Mouse (Mus musculus): ENCODE measurements around the gene 1700003E16Rik. TPM values are rescaled to one million over a fixed set of nuclear protein-coding genes. Genes with fewer than 3 reads are reported as not detected.
"Not testable (repeated sequence)": the region's sequence is repeated elsewhere in the genome, so short reads cannot be mapped to it uniquely, and the experiment has no call there.

The 1700003E16Rik gene
- polyA plus RNA-seq, 1 experiment, result 8.1 TPM

- WGBS, result 91% methylated on average over 12 of the region's 12 CpGs
- Histone ChIP-seq H3K27ac (ENCODE audit: insufficient read depth, low read length) (no peak overlapping the region), H3K4me3 (replicated peaks; ENCODE audit: insufficient read depth, low read depth, low read length) (no peak overlapping the region), H3K4me1 (ENCODE audit: control insufficient read depth, insufficient read depth, low read length) (no peaks in the 10 kb centered on the region), H3K27me3 (ENCODE audit: control insufficient read depth, insufficient read depth, low read length) (no peaks in the 10 kb centered on the region)
- DNase-seq, result no peak
- TF ChIP-seq POLR2A (IDR thresholded peaks at IDR 0.05; ENCODE audit: borderline replicate concordance, insufficient read depth, low read length), result no peak
- TF ChIP-seq CTCF (IDR thresholded peaks at IDR 0.05; ENCODE audit: borderline replicate concordance, insufficient read depth, low read depth, low read length), result no peak
Measured at GRCm38 (mm10) chr6:83153038-83153437, 3.2 kb upstream of the 1700003E16Rik start.

GRCm38 (mm10) chr6:83153485-83153884 lies 2.7 kb upstream of the 1700003E16Rik start:
- no peak for TF ChIP-seq POLR2A (IDR thresholded peaks at IDR 0.05; ENCODE audit: borderline replicate concordance, insufficient read depth, low read length)
- 77% methylated on average over 5 of the region's 5 CpGs for WGBS
- no peak overlapping the region for H3K27ac ChIP-seq (ENCODE audit: insufficient read depth, low read length)

DNA sequence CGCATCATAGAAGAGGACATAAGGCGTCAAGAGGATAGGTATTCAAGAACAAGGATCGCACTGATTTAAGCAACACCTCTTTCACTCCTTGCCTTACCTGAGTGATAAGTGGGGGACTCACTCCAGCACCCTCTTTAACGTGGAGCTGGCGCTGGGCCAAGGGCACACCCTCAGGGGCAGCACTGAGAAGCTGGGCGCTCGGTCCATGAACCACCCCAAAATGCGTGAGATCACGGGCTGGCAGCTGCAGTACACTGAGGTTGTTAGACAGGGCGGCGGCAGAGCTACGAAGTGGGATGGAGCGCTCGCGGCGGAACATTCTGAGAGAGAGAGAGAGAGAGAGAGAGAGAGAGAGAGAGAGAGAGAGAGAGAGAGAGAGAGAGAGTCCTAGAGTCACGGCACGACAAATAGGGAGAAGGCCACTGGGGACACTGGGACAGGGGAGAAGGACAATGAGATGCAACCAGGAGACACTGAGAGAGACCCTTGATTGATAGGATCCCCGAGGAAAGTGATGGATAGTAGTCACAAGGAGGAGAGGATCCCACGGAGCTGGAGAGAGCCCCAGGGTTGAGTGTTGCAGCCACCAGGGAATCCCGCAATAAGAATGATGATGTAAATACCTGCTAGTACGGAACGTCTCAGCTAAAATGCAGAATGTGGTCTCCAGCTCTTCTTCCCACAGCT lies 509 bp upstream of the 1700003E16Rik start:
- no peaks in the 10 kb centered on the region for H3K27me3 ChIP-seq (ENCODE audit: control insufficient read depth, insufficient read depth, low read length)
- DNase-seq, result peak; percentile 36 to 46
- peak overlapping the region; percentile 89 for H3K4me3 ChIP-seq (replicated peaks; ENCODE audit: insufficient read depth, low read depth, low read length)
- no peak for TF ChIP-seq POLR2A (IDR thresholded peaks at IDR 0.05; ENCODE audit: borderline replicate concordance, insufficient read depth, low read length)
- TF ChIP-seq CTCF (IDR thresholded peaks at IDR 0.05; ENCODE audit: borderline replicate concordance, insufficient read depth, low read depth, low read length), result no peak
- H3K4me1 ChIP-seq (ENCODE audit: control insufficient read depth, insufficient read depth, low read length), result no peaks in the 10 kb centered on the region
- no peak overlapping the region for H3K27ac ChIP-seq (ENCODE audit: insufficient read depth, low read length)
- 8% methylated on average over 23 of the region's 23 CpGs for WGBS

More at GRCm38 (mm10) chr6:83153485-83153884, 2.7 kb upstream of the 1700003E16Rik start:
- DNase-seq, result no peak
- Histone ChIP-seq H3K4me1 (ENCODE audit: control insufficient read depth, insufficient read depth, low read length) (no peaks in the 10 kb centered on the region), H3K27me3 (ENCODE audit: control insufficient read depth, insufficient read depth, low read length) (no peaks in the 10 kb centered on the region), H3K4me3 (replicated peaks; ENCODE audit: insufficient read depth, low read depth, low read length) (no peak overlapping the region)

GRCm38 (mm10) chr6:83159456-83159855 lies 3.3 kb downstream of the 1700003E16Rik start:
- peak; percentile 1; the same call in 1 of the 2 replicates for TF ChIP-seq CTCF (IDR thresholded peaks at IDR 0.05; ENCODE audit: borderline replicate concordance, insufficient read depth, low read depth, low read length)
- H3K4me1 ChIP-seq (ENCODE audit: control insufficient read depth, insufficient read depth, low read length); H3K27ac ChIP-seq (ENCODE audit: insufficient read depth, low read length); DNase-seq; H3K4me3 ChIP-seq (replicated peaks; ENCODE audit: insufficient read depth, low read depth, low read length); H3K27me3 ChIP-seq (ENCODE audit: control insufficient read depth, insufficient read depth, low read length): not testable (repeated sequence)
- WGBS, result 21% methylated on average over 3 of the region's 3 CpGs

DNA sequence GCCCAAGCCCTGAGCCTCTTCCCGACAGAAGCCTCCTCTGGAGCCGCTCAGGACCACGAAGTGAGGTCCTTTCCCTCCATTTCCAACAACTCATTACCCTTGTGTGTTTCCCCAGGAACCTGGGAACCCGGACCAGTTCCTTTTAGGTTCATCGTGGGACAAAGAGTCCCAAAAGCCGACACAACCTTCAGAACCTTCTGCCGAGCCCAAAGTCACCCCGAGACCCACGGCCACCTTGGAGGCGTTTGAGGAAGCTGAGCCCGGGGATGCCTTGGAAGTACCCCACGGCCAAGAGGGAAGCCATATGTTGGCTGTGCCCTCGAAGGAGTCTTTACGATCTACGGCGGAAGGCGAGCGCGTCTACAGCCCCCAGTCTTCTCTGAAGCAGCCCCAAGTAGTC lies 5.2 kb downstream of the 1700003E16Rik start:
- 18% methylated on average over 19 of the region's 19 CpGs for WGBS
- no peak for DNase-seq
- no peak overlapping the region for H3K27ac ChIP-seq (ENCODE audit: insufficient read depth, low read length)
- TF ChIP-seq POLR2A (IDR thresholded peaks at IDR 0.05; ENCODE audit: borderline replicate concordance, insufficient read depth, low read length) (no peak), CTCF (IDR thresholded peaks at IDR 0.05; ENCODE audit: borderline replicate concordance, insufficient read depth, low read depth, low read length) (no peak)
- H3K27me3 ChIP-seq (ENCODE audit: control insufficient read depth, insufficient read depth, low read length), result no peaks in the 10 kb centered on the region
- H3K4me3 ChIP-seq (replicated peaks; ENCODE audit: insufficient read depth, low read depth, low read length), result no peak overlapping the region
- H3K4me1 ChIP-seq (ENCODE audit: control insufficient read depth, insufficient read depth, low read length), result 0 out of 2 replicates have a peak, but pooled peaks cover 7% of the 10 kb centered on the region

DNA sequence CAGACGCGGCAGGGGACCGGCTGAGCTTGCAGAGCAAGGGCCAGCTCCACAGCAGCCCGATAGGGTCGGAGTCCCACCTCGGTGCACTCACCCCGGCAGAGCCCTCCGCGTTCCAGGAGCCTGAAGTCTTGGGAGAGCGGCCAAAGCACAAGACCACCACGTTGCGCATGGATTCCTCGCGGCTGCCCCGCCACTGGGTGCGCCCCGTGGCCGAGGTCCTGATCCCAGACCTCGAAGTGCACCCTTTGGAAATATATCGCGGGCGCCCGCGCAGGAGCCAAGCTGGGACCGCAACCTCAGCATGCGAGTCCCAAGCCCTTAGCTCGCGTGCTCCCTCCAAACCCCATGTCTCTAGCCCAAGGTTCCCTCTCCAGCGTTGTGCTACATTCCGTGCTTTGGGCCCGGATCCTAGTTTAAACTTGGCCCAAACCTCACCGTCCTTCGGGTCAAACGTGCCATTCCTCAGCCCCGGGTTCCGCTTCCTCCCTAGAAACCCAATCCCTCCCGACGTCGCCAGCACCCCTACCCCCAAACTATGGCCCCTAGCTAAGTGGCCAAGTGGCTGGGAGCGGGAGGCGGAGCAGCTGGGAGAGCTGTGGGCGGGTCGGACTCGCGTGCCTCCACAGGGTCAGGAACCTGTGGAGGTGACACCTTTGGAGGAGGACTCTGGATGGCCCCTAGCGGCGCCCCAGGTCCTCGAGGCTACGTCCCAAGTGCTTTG lies 5.9 kb downstream of the 1700003E16Rik start:
- WGBS, result 1% methylated on average over 49 of the region's 49 CpGs
- TF ChIP-seq POLR2A (IDR thresholded peaks at IDR 0.05; ENCODE audit: borderline replicate concordance, insufficient read depth, low read length) (no peak), CTCF (IDR thresholded peaks at IDR 0.05; ENCODE audit: borderline replicate concordance, insufficient read depth, low read depth, low read length) (no peak)

GRCm38 (mm10) chr6:83162701-83163100 lies 6.5 kb downstream of the 1700003E16Rik start:
- TF ChIP-seq CTCF (IDR thresholded peaks at IDR 0.05; ENCODE audit: borderline replicate concordance, insufficient read depth, low read depth, low read length) (peak; percentile 83), POLR2A (IDR thresholded peaks at IDR 0.05; ENCODE audit: borderline replicate concordance, insufficient read depth, low read length) (no peak)
- H3K4me1 ChIP-seq (ENCODE audit: control insufficient read depth, insufficient read depth, low read length), result 0 out of 2 replicates have a peak, but pooled peaks cover 9% of the 10 kb centered on the region
- no peak overlapping the region for H3K27ac ChIP-seq (ENCODE audit: insufficient read depth, low read length)
- H3K4me3 ChIP-seq (replicated peaks; ENCODE audit: insufficient read depth, low read depth, low read length), result peak overlapping the region; percentile 59
- peak; percentile 79 to 81 for DNase-seq
- no peaks in the 10 kb centered on the region for H3K27me3 ChIP-seq (ENCODE audit: control insufficient read depth, insufficient read depth, low read length)
- WGBS, result 3% methylated on average over 8 of the region's 8 CpGs

More for the DNA sequence above, 5.9 kb downstream of the 1700003E16Rik start:
- Histone ChIP-seq H3K27ac (ENCODE audit: insufficient read depth, low read length) (no peak overlapping the region), H3K4me1 (ENCODE audit: control insufficient read depth, insufficient read depth, low read length) (0 out of 2 replicates have a peak, but pooled peaks cover 8% of the 10 kb centered on the region), H3K27me3 (ENCODE audit: control insufficient read depth, insufficient read depth, low read length) (no peaks in the 10 kb centered on the region), H3K4me3 (replicated peaks; ENCODE audit: insufficient read depth, low read depth, low read length) (peak overlapping the region; percentile 59)
- DNase-seq, result peak; percentile 30 to 54
